Mouse (Mus musculus): Measurements from ENCODE around the gene Shc4.
A peak's percentile ranks its signal among the peaks of the same experiment; 100 is the strongest.

GRCm38 (mm10) chr2:125659823-125660536 is 64.0 kb downstream of the Shc4 start:
- TF ChIP-seq CTCF (conservative IDR thresholded peaks at IDR 0.05 in 1 of 2, IDR thresholded peaks at IDR 0.05 in 1 of 2; ENCODE audit: low read depth in 2 of 2, low read length in 2 of 2) (peak; percentile 61 to 95), TCF12 (IDR thresholded peaks at IDR 0.05; ENCODE audit: low read depth, low read length) (no peak), MAZ (IDR thresholded peaks at IDR 0.05; ENCODE audit: low read depth, low read length) (no peak), ETS1 (conservative IDR thresholded peaks at IDR 0.05; ENCODE audit: low read depth, low read length) (no peak), ZMIZ1 (IDR thresholded peaks at IDR 0.05; ENCODE audit: low read depth, low read length) (no peak), HCFC1 (IDR thresholded peaks at IDR 0.05; ENCODE audit: low read depth, low read length) (no peak), USF1 (IDR thresholded peaks at IDR 0.05; ENCODE audit: low read depth, low read length) (no peak), POLR2AphosphoS2 (IDR thresholded peaks at IDR 0.05; ENCODE audit: low read depth, low read length) (no peak), UBTF (IDR thresholded peaks at IDR 0.05; ENCODE audit: low read depth, low read length) (no peak), ZC3H11A (IDR thresholded peaks at IDR 0.05; ENCODE audit: low read depth, low read length) (peak; percentile 86)

All from CH12.LX (cell line).